Mouse (Mus musculus): ENCODE data around the gene Mcm6. TPM values are rescaled to one million over a fixed set of nuclear protein-coding genes. Genes with fewer than 3 reads are reported as not detected.

The Mcm6 gene
- polyA plus RNA-seq (2012; rRNA removed) = 23.5 and 29.0 TPM in 2 replicates

GRCm38 (mm10) chr1:128359554-128360376, at the start of gene Mcm6:
Mcm6 (minus strand) TSS chr1:128359664.
- DNase-seq (ENCODE audit: low read depth, low spot score) = peak; percentile 68
- WGBS = 1% methylated on average over 38 of the region's 38 CpGs

DNA sequence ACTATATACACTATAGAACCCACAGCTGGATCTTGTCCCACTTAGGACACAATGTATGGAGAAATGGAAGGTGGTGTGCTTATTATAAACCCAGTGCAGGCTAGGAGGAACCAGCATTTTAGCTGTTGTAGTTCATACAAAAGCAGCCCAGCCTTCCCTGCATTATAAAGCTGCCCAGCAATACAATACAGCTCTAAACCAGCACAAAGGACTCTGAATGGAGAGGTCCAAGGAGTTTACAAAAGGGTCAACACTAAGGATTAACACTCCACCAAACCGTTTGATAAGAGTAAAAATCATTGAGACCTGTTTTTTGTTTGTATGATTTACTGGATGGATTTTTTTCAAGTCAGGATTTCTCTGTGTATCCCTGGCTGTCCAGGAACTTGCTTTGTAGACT, 47.4 kb upstream of the Mcm6 start:
- DNase-seq (ENCODE audit: low read depth, low spot score) = no peak
- WGBS = 60% methylated on average over 1 of the region's 1 CpGs

- no peak for DNase-seq (ENCODE audit: low read depth, low spot score)
- 67% methylated on average over 1 of the region's 1 CpGs for WGBS
Observed at GRCm38 (mm10) chr1:128405675-128406074, 46.2 kb upstream of the Mcm6 start.

- DNase-seq (ENCODE audit: low read depth, low spot score) = no peak
- 75% methylated on average over 2 of the region's 2 CpGs for WGBS
Observed at GRCm38 (mm10) chr1:128405041-128405481, 45.6 kb upstream of the Mcm6 start.

- no peak for DNase-seq (ENCODE audit: low read depth, low spot score)
- 79% methylated on average over 2 of the region's 2 CpGs for WGBS
Observed at GRCm38 (mm10) chr1:128400926-128401325, 41.5 kb upstream of the Mcm6 start.

GRCm38 (mm10) chr1:128399941-128400915, 40.8 kb upstream of the Mcm6 start:
- 81% methylated on average over 5 of the region's 5 CpGs for WGBS
- no peak for DNase-seq (ENCODE audit: low read depth, low spot score)

GRCm38 (mm10) chr1:128398738-128399445, 39.4 kb upstream of the Mcm6 start:
- no peak for DNase-seq (ENCODE audit: low read depth, low spot score)
- WGBS = 76% methylated on average over 5 of the region's 5 CpGs

- no peak for DNase-seq (ENCODE audit: low read depth, low spot score)
- 91% methylated on average over 3 of the region's 3 CpGs for WGBS
Observed at GRCm38 (mm10) chr1:128394657-128395056, 35.2 kb upstream of the Mcm6 start.

GRCm38 (mm10) chr1:128392382-128392781, 32.9 kb upstream of the Mcm6 start:
- DNase-seq (ENCODE audit: low read depth, low spot score) = no peak
- 90% methylated on average over 2 of the region's 2 CpGs for WGBS

DNA sequence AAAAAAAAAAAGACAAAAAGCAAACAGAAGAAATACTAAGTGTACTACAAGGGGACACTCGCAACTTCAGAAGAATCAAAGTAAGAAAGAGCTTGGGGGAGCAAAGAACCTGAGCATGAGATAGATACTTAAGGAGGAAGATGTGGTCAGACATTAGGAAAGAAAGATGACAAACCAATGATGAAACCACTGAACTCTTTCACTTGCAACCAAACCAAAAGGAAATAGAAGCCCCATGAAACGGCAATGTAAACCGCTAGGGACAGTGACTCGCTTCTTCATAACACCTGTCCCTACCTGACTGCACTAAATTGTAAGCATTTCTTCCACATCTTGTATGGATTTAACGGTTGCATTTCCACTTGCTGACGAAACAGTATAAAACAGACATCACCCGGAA, 27.0 kb upstream of the Mcm6 start:
- WGBS = 49% methylated on average over 7 of the region's 7 CpGs
- no peak for DNase-seq (ENCODE audit: low read depth, low spot score)

DNA sequence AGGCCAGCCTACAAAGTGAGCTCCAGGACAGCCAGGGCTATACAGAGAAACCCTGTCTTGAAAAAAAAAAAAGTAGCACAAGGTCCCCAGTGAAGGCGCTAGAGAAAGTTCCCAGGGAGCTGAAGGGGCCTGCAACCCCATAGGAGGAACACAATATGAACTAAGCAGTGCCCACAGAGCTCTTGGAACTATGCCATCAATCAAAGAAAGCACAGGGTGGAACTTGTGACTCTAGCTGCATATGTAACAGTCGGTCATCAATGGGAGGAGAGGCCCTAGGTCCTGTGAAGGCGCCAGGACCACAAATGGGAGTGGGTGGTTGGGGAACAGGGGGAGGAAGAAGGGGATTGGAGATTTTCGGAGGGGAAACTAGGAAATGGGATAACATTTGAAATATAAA, 17.4 kb upstream of the Mcm6 start:
- DNase-seq (ENCODE audit: low read depth, low spot score) = no peak
- 98% methylated on average over 4 of the region's 4 CpGs for WGBS

DNA sequence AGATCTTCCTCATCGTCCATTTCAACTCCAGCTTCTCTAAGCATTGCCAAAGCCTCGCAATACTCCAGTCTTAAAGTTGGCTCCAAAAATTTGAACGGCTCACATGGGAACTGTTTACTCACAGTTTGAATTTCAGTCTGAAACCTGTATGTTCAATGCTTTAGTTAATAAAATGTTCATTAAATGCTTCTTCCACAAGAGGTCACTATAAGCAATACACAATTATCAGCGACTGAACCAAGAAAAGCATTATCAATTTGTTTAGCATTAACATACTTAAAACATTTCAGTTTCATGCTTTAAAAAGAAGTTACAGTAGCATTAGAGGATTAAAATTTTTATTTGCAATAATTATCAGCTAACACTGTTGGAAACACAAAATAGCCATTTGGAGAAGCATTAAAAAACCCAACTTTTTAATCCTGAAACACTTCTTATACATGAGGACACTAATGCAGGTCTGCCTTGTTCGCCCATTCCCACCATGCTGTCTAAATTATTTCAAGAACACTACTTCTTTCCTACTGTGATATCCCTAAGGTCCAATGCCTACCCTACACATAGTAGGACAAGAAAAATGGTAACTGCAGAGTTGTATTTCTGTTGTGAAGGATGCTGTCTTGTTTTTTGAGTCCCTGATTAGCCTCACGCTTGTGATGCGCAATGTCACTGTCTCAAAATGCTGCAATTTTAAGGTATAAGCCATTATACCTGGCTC, 12.8 kb upstream of the Mcm6 start:
- 78% methylated on average over 7 of the region's 7 CpGs for WGBS
- no peak for DNase-seq (ENCODE audit: low read depth, low spot score)

GRCm38 (mm10) chr1:128368732-128369441, 9.4 kb upstream of the Mcm6 start:
- 69% methylated on average over 5 of the region's 5 CpGs for WGBS
- no peak for DNase-seq (ENCODE audit: low read depth, low spot score)

GRCm38 (mm10) chr1:128360601-128361000, 1.1 kb upstream of the Mcm6 start:
- no peak for DNase-seq (ENCODE audit: low read depth, low spot score)
- 54% methylated on average over 2 of the region's 2 CpGs for WGBS

- DNase-seq (ENCODE audit: low read depth, low spot score) = no peak
- WGBS = under 1% methylated on average over 35 of the region's 35 CpGs
Observed at GRCm38 (mm10) chr1:128358916-128359553, 429 bp downstream of the Mcm6 start.

GRCm38 (mm10) chr1:128358276-128358675, 1.2 kb downstream of the Mcm6 start:
- WGBS = 21% methylated on average over 6 of the region's 6 CpGs
- no peak for DNase-seq (ENCODE audit: low read depth, low spot score)

DNA sequence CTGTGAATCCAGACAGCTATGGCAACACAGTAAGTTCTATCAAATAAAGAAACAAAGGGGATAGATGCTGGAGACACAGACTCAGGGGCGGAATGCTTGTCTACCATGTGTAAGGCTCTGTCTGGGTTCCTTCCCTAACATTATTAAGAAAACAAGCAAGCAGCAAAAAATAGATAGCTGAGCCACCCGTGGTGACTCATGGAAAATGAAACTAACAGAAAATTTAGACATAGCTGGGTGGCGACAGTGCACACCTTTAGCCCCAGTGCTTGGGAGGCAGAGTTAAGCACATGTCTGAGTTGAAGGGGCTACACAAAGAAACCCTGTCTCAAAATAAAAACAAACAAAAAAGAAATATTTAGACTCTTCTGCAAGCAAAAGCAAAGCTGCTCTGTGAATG, 2.0 kb downstream of the Mcm6 start:
- no peak for DNase-seq (ENCODE audit: low read depth, low spot score)
- WGBS = 16% methylated on average over 3 of the region's 3 CpGs

DNA sequence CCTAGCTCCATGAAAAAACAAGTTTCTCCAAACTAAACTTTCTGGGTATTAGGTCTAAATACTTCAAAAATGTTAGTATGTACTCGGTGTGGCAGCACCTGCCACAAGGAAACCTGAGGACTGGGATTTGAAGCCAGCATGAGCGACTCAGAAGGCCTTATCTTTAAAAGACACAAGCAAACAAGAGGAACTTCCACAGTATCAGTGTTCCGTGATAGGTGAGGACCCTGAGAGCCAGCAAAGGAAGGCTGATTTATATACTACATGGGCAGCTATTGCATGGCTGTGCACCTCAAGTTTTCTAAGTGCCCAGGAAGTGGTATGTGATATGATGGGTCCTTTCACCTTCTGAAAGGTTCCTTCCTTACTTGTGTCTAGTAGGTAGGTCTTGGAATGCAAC, 6.4 kb downstream of the Mcm6 start:
- 78% methylated on average over 3 of the region's 3 CpGs for WGBS
- DNase-seq (ENCODE audit: low read depth, low spot score) = no peak

All from large intestine, adult 2 months (tissue).